Mouse (Mus musculus): ENCODE measurements at regions not wholly inside any gene's neighbourhood (a gene's known extent, or its start where the extent isn't known, plus 50 kb on each side); places are given as distances from the start of the nearest gene placed in this dataset.

DNA sequence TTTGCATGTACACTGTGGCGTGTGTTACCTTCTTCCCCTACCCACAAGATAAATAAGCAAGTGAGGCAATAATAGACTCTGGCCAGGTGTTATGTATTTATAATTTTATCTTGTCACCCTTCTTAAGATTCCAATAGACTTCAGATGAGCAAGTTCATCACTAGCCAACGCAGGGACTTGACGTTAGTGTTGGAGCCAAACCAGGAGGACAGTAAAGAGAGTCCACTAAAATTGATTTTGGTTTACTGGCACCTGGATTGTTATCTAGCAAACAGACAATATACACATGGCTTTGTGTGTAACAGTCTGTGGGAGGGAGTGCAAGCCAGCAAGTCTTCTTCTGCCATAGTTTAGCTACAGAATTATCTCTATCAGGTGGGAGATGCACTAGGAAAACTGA, 236.0 kb downstream of the Ndfip2 start:
- ATAC-seq: no peak
- Histone ChIP-seq H3K4me3 (ENCODE audit: low read depth, low read length) (no peak overlapping the region), H3K27ac (ENCODE audit: low read length) (no peak overlapping the region), H3K4me2 (ENCODE audit: low read length) (no peak overlapping the region), H3K4me1 (ENCODE audit: control insufficient read depth, insufficient read depth, low read length) (peaks cover 6% of the 10 kb centered on the region), H3K9ac (ENCODE audit: low read depth, low read length) (no peak overlapping the region), H3K36me3 (ENCODE audit: control insufficient read depth, insufficient read depth, low read length) (no peaks in the 10 kb centered on the region), H3K27me3 (ENCODE audit: control insufficient read depth, insufficient read depth, low read depth, low read length) (no peaks in the 10 kb centered on the region), H3K9me3 (replicated peaks; ENCODE audit: control insufficient read depth, low read length, poor library complexity, severe bottlenecking) (no peaks in the 10 kb centered on the region)
- 92% methylated on average over 3 of the region's 3 CpGs for WGBS

DNA sequence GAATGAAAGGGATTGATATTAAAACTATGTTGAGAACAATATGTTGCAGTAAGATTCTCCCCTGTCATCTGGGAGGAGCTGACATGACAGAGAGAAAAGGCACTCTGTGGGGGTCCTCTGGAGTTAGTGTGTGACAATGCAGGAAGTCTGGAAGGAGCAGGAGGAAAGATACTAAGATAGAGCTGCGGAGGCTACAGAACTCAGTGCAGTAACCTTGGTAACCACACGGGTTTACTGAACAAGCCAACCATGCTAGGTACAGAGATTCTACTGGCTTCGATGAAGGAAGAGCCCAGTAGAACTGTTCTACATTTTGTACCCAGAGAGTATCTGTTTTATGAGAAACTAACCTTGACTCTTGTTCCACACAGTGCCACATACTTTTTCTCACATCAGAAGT, 231.8 kb downstream of the Ndfip2 start:
- Histone ChIP-seq H3K9me3 (replicated peaks; ENCODE audit: control insufficient read depth, low read length, poor library complexity, severe bottlenecking) (no peaks in the 10 kb centered on the region), H3K9ac (ENCODE audit: low read depth, low read length) (no peak overlapping the region), H3K27me3 (ENCODE audit: control insufficient read depth, insufficient read depth, low read depth, low read length) (no peaks in the 10 kb centered on the region; the same call in 1 of the 2 replicates), H3K27ac (ENCODE audit: low read length) (no peak overlapping the region), H3K4me3 (ENCODE audit: low read depth, low read length) (no peak overlapping the region), H3K36me3 (ENCODE audit: control insufficient read depth, insufficient read depth, low read length) (no peaks in the 10 kb centered on the region), H3K4me2 (ENCODE audit: low read length) (no peak overlapping the region), H3K4me1 (ENCODE audit: control insufficient read depth, insufficient read depth, low read length) (0 out of 2 replicates have a peak, but pooled peaks cover 2% of the 10 kb centered on the region)
- no peak for ATAC-seq
- WGBS: 33% methylated on average over 3 of the region's 3 CpGs

DNA sequence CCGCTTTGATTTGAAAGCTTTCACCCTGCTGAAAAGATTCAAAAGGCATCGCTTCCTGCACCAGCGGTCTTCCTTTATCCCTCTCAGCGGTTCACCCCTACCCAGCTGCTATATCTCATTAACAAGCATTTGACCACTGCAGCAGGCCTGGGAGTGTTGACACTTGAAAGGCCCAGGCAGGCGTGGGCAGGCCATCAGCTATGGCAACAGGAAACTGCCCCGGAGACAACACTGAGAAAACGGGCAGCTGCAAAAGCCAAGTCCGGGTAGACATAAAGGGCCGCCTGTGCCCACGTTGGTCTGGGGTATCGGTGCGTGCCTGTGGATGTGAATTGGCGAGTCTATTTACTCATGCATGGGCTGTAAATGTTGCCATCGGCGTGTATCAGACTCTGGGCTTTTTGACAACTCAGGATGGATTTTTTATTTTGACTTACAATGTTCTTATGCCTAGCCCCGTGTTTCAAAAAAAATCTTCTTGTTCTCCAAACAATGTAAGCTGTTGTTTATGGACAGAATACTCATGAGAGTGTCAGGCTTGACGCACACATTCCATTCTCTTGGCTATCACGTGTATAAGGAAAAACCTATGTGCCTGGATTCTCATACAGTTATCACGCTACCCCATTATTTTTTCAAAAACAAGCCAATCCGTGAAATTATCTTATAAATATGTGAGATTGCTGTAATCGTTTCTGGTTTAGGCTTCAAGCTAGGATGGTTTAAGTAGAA, 225.1 kb downstream of the Ndfip2 start:
- peak; percentile 93 for ATAC-seq
- peaks cover 15% of the 10 kb centered on the region for H3K4me1 ChIP-seq (ENCODE audit: control insufficient read depth, insufficient read depth, low read length)

DNA sequence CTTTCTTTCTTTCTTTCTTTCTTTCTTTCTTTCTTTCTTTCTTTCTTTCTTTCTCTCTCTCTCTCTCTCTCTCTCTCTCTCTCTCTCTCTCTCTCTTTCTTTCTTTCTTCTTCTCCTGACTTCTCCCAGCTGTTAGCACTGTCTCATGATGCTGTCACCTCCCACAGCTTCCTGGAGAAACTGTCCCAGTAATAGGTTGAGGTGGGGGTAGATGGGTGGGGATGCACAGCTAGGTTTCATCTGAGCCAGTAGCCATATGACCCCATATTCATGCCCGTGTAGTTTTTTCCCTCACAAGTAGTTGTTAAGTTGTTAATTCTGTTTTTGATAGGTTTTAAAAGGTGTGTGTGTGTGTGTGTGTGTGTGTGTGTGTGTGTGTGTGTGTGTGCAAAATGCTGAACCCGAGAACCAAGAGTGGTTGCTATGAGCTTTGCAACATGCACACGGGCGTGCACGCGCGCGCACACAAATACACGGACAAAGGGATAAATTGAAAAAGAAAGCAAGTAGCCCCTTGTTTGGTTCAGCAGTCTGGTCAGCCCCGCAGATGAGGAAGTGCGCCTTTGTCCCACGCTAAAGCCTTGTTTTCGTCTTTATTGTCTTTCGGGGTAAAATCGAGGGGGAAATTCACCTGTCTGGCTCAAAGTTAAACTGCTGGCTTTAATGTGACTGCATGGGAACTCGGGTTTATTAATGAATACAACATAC, 224.4 kb downstream of the Ndfip2 start:
- H3K27me3 ChIP-seq (ENCODE audit: control insufficient read depth, insufficient read depth, low read depth, low read length): no peaks in the 10 kb centered on the region; the same call in 1 of the 2 replicates
- H3K4me1 ChIP-seq (ENCODE audit: control insufficient read depth, insufficient read depth, low read length): peaks cover 15% of the 10 kb centered on the region
- peak overlapping the region; percentile 52 for H3K4me2 ChIP-seq (ENCODE audit: low read length)
- peak; percentile 78 for ATAC-seq
- WGBS: under 1% methylated on average over 16 of the region's 16 CpGs
- peak overlapping the region; percentile 28 for H3K4me3 ChIP-seq (ENCODE audit: low read depth, low read length)
- no peaks in the 10 kb centered on the region for H3K9me3 ChIP-seq (replicated peaks; ENCODE audit: control insufficient read depth, low read length, poor library complexity, severe bottlenecking)
- peak overlapping the region; percentile 68 for H3K27ac ChIP-seq (ENCODE audit: low read length)
- peak overlapping the region; percentile 51 for H3K9ac ChIP-seq (ENCODE audit: low read depth, low read length)
- no peaks in the 10 kb centered on the region for H3K36me3 ChIP-seq (ENCODE audit: control insufficient read depth, insufficient read depth, low read length)

More for the DNA sequence above, 225.1 kb downstream of the Ndfip2 start:
- peak overlapping the region; percentile 52 for H3K4me2 ChIP-seq (ENCODE audit: low read length)
- peak overlapping the region; percentile 51 for H3K9ac ChIP-seq (ENCODE audit: low read depth, low read length)
- H3K27ac ChIP-seq (ENCODE audit: low read length): peak overlapping the region; percentile 68
- no peaks in the 10 kb centered on the region for H3K9me3 ChIP-seq (replicated peaks; ENCODE audit: control insufficient read depth, low read length, poor library complexity, severe bottlenecking)
- WGBS: 6% methylated on average over 21 of the region's 21 CpGs
- peak overlapping the region; percentile 28 for H3K4me3 ChIP-seq (ENCODE audit: low read depth, low read length)
- H3K36me3 ChIP-seq (ENCODE audit: control insufficient read depth, insufficient read depth, low read length): no peaks in the 10 kb centered on the region
- no peaks in the 10 kb centered on the region; the same call in 1 of the 2 replicates for H3K27me3 ChIP-seq (ENCODE audit: control insufficient read depth, insufficient read depth, low read depth, low read length)

DNA sequence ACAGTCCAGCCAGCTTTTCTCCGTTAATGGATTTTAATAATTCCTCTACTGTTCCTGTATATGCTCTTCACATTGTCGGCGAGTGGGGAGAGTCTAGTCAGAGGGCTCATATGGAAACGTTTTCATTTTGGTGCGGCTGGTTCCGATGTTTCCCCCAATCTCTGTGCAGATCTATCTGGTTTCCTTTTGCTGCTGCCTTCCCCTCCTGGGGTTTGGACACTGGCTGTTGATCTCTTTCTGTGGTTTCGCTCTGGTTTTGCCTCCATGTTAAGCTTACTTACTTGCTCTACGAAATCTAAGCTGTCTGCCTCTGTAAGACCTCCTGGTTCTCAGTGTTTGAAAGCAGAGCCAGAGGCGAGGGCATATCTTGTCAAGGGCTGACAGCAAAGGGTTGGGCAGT, 221.7 kb downstream of the Ndfip2 start:
- no peak overlapping the region for H3K27ac ChIP-seq (ENCODE audit: low read length)
- no peak overlapping the region for H3K9ac ChIP-seq (ENCODE audit: low read depth, low read length)
- H3K4me1 ChIP-seq (ENCODE audit: control insufficient read depth, insufficient read depth, low read length): peaks cover 15% of the 10 kb centered on the region
- no peak overlapping the region for H3K4me2 ChIP-seq (ENCODE audit: low read length)
- H3K36me3 ChIP-seq (ENCODE audit: control insufficient read depth, insufficient read depth, low read length): no peaks in the 10 kb centered on the region
- no peak overlapping the region for H3K4me3 ChIP-seq (ENCODE audit: low read depth, low read length)
- 40% methylated on average over 9 of the region's 9 CpGs for WGBS
- no peaks in the 10 kb centered on the region; the same call in 1 of the 2 replicates for H3K27me3 ChIP-seq (ENCODE audit: control insufficient read depth, insufficient read depth, low read depth, low read length)
- ATAC-seq: no peak
- no peaks in the 10 kb centered on the region for H3K9me3 ChIP-seq (replicated peaks; ENCODE audit: control insufficient read depth, low read length, poor library complexity, severe bottlenecking)

DNA sequence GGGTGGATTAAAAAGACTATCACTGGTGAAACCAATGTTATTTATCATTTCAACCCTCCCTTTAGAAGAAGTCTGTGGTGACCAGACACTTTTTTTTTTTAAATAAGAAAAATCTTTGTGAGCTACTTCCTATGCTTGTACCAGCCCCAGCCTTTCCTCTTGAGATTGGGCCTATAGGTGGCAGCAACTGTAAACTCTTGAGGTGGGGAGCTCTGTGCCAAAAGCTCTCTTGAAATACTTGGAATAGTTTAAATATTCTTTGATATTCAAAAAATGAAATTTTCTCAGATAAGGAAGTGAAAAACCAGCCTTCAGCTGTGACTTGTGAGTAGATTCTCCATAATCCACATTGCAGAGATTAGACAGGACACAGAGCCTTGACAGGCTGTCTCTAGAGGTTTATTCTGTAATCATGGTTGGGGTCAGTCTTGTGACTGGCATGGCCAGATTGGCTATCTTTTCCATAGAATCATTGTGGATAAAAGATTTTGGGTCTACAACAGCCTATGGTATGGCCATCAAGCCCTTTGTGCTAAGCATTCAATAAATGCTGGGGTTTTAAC, 216.7 kb downstream of the Ndfip2 start:
- H3K36me3 ChIP-seq (ENCODE audit: control insufficient read depth, insufficient read depth, low read length): no peaks in the 10 kb centered on the region
- no peaks in the 10 kb centered on the region; the same call in 1 of the 2 replicates for H3K27me3 ChIP-seq (ENCODE audit: control insufficient read depth, insufficient read depth, low read depth, low read length)
- no peak overlapping the region for H3K9ac ChIP-seq (ENCODE audit: low read depth, low read length)
- no peak overlapping the region for H3K27ac ChIP-seq (ENCODE audit: low read length)
- no peaks in the 10 kb centered on the region for H3K9me3 ChIP-seq (replicated peaks; ENCODE audit: control insufficient read depth, low read length, poor library complexity, severe bottlenecking)
- no peaks in the 10 kb centered on the region for H3K4me1 ChIP-seq (ENCODE audit: control insufficient read depth, insufficient read depth, low read length)
- peak; percentile 70; the same call in 1 of the 2 replicates for ATAC-seq
- H3K4me2 ChIP-seq (ENCODE audit: low read length): no peak overlapping the region
- H3K4me3 ChIP-seq (ENCODE audit: low read depth, low read length): no peak overlapping the region

DNA sequence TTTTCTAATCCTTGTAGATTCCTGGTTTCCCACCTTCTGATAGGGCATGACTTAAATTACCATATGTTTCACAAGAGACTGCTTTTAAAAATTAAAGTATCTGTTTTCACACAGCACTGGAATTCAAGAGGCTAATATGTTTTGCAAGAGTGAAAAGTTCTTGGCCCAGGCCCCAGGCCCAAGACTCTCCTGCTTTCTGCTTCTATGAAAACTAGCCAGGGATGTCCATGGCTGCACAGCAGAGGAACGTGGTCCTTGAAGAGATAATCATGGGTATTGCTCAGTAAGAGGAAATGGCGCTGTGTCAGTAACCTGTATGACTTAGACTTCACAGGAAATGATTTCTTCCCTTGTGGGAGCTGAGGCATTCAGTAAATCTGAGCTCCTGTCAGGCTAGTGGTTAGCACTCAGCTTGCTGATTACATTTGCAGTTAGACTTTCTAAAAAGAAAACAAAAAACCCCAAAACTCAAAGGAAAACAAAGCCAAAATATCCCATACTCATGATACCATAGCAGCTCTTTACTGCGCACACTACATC, 190.6 kb downstream of the Ndfip2 start:
- no peak overlapping the region for H3K27ac ChIP-seq (ENCODE audit: low read length)

DNA sequence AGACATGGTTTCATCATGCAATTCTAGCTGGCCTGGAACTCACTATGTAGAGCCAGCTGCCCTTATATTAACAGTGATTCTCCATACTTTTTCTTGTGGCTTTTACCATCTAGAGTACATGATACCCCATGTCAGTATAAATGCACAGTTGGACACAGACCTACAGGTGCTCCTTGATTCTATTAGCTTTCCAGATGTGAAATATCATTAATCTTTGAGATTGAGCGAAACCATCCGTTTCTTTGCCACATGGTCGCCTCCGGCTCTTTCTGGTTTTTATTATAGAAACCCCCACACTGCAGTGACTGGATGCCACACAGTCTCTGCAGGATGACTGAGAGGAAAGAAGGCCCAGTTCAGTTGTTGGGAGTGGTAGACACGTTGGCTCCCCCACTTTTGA, 188.7 kb downstream of the Ndfip2 start:
- 90% methylated on average over 5 of the region's 5 CpGs for WGBS
- H3K27me3 ChIP-seq (ENCODE audit: control insufficient read depth, insufficient read depth, low read depth, low read length): no peaks in the 10 kb centered on the region
- H3K27ac ChIP-seq (ENCODE audit: low read length): no peak overlapping the region
- no peaks in the 10 kb centered on the region for H3K4me1 ChIP-seq (ENCODE audit: control insufficient read depth, insufficient read depth, low read length)
- ATAC-seq: no peak
- no peaks in the 10 kb centered on the region for H3K36me3 ChIP-seq (ENCODE audit: control insufficient read depth, insufficient read depth, low read length)
- H3K9me3 ChIP-seq (replicated peaks; ENCODE audit: control insufficient read depth, low read length, poor library complexity, severe bottlenecking): no peaks in the 10 kb centered on the region
- no peak overlapping the region for H3K4me2 ChIP-seq (ENCODE audit: low read length)
- no peak overlapping the region for H3K4me3 ChIP-seq (ENCODE audit: low read depth, low read length)
- H3K9ac ChIP-seq (ENCODE audit: low read depth, low read length): no peak overlapping the region

More for the DNA sequence above, 190.6 kb downstream of the Ndfip2 start:
- H3K4me3 ChIP-seq (ENCODE audit: low read depth, low read length): no peak overlapping the region
- H3K27me3 ChIP-seq (ENCODE audit: control insufficient read depth, insufficient read depth, low read depth, low read length): no peaks in the 10 kb centered on the region
- H3K9me3 ChIP-seq (replicated peaks; ENCODE audit: control insufficient read depth, low read length, poor library complexity, severe bottlenecking): no peaks in the 10 kb centered on the region
- 89% methylated on average over 3 of the region's 3 CpGs for WGBS
- H3K4me2 ChIP-seq (ENCODE audit: low read length): no peak overlapping the region
- H3K36me3 ChIP-seq (ENCODE audit: control insufficient read depth, insufficient read depth, low read length): no peaks in the 10 kb centered on the region
- no peak for ATAC-seq
- H3K4me1 ChIP-seq (ENCODE audit: control insufficient read depth, insufficient read depth, low read length): no peaks in the 10 kb centered on the region
- no peak overlapping the region for H3K9ac ChIP-seq (ENCODE audit: low read depth, low read length)

DNA sequence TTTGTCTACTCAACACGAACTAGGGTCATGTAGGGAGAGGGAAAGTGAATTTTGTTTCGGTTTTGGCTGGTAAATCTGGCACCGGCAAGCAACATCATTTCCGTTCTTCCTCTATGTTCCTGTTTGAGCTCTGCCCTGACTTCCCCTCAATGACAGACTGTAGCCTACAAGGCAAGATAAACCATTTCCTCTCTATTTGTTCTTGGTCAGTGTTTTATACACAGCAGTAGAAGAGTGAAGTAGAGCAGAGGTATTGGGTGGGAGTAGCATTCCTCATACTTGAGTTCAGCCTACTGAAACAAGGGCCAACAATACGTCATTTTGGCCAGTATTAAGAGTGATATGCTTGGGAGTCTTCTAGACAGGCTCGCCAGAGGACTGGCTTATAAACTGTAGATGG, 177.0 kb downstream of the Ndfip2 start:
- H3K9me3 ChIP-seq (replicated peaks; ENCODE audit: control insufficient read depth, low read length, poor library complexity, severe bottlenecking): no peaks in the 10 kb centered on the region
- no peak overlapping the region for H3K27ac ChIP-seq (ENCODE audit: low read length)
- no peak overlapping the region for H3K4me2 ChIP-seq (ENCODE audit: low read length)
- no peak overlapping the region for H3K9ac ChIP-seq (ENCODE audit: low read depth, low read length)
- H3K27me3 ChIP-seq (ENCODE audit: control insufficient read depth, insufficient read depth, low read depth, low read length): no peaks in the 10 kb centered on the region
- no peak overlapping the region for H3K4me3 ChIP-seq (ENCODE audit: low read depth, low read length)
- H3K4me1 ChIP-seq (ENCODE audit: control insufficient read depth, insufficient read depth, low read length): peaks cover 3% of the 10 kb centered on the region; the same call in 1 of the 2 replicates
- no peak for ATAC-seq
- no peaks in the 10 kb centered on the region for H3K36me3 ChIP-seq (ENCODE audit: control insufficient read depth, insufficient read depth, low read length)
- WGBS: 90% methylated on average over 6 of the region's 6 CpGs

All from midbrain, embryonic 16.5 days (tissue).